Mouse (Mus musculus) ovary, postnatal 36 days (tissue): ENCODE measurements at regions not wholly inside any gene's neighbourhood (a gene's known extent, or its start where the extent isn't known, plus 50 kb on each side); places are given as distances from the start of the nearest gene placed in this dataset.

Source experiments
- DNase-seq: peaks from one replicate; pipeline ENCODE4 v3.0.0; 2022; ENCODE audit warnings: low spot score, mixed read lengths

DNA sequence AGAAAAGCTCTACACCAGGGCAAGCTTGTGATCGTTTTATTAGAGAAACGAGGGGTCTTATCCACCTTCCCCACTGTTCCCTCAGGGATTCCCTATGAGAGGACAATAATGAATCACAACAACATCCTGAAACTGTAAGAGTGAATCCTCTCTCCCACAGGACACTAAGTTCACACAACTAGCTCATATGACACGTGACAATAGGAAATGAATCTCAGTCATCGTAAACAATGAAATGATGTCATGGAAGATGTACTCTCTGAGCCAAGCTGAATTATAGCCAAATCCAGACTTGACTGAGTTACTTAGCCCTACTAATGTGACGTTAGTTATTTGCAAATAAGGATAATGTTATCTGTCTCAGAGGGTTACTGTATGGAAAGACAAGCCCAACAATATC is 54.6 kb upstream of the Ccn6 start:
- no peak for DNase-seq

DNA sequence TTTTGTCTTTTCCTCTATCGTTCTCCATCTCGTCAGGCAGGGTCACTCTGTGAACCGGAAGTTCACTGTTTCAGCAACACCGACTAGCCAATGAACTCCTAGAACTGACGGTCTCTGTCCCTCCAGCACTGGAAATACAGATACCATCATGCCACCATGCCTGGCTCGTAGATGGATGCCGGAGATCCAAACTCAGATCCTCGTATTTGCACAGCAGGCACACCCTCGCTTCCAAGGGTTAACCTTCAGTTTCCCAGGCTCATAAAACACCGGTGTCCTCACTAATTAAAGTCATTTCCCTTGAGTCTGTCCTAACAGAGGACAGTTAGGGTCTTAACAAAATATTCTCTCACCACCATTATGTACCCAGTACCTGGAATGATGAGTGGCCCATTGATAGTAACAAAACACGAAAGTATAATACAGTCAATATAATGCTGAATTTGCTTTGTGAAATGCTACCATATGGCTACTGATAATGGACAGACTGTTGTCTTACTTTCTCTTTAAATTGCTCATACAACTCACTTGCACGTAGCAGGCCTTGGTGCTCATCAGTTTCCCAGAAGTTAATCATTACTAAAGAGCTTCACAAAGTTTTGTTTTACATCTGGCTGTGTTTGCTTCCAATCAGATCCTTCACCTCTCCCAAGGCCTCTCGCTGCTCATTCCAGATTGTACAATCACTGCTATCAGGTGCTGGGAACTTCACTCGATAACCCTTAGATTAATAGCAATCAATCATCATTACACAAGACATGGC is 52.7 kb upstream of the Ccn6 start:
- DNase-seq, result no peak

DNA sequence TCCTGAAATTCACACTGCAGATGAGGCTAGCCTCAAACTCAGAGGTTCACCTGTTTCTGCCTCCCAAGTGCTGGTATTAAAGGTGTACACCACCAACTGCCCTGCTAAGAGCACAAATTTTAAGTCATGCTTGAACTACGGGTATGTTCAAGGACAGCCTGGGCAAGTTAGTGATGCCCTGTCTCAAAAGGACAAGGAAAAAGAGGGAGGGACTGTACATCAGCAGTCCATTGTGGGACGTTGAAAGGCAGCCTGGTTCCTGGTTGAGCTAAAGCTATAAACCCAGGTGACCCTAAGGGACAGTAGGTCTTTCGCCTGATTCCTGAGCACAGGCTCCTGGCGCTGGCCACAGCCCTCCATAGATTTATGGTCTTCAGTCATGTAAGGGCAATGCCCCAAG is 51.0 kb upstream of the Ccn6 start:
- DNase-seq, result no peak
